Mouse (Mus musculus) gastrocnemius, postnatal 4 days (tissue): ENCODE data around the gene Smoc1. TPM values are rescaled to one million over a fixed set of nuclear protein-coding genes. Genes with fewer than 3 reads are reported as not detected.

Experiments
- DNase-seq, 2 experiments: peaks; one replicate each; pipeline ENCODE4 v3.0.0; 2021 to 2022; ENCODE audit warnings: low spot score in 2 of 2, mixed read lengths in 2 of 2
- total RNA-seq, 2 experiments: library from RNA; stranded (reverse); gene quantifications; 2 replicates each; pipeline ENCODE4 v1.2.3; 2021

Gene Smoc1
- total RNA-seq, 2 experiments from 2014 or later: 7.0 to 11.9 TPM

DNA sequence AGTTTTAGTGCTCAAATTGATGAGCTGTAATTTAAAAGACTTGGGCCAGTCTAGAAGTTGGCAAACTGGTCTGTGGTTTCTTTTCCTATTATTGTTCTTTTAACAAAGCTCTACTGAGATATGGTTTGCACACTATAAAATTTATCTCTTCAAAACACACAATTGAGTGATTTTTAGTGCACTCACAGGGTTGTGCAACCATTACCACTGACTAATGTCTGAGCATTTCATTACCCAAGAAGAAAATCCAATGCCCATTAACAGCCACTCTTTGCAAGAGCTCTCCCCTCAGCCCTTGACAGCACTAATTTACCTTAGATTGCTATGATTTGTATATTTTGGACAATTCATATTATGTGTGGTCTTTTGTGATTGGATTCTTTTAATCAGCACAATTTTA is 97.2 kb downstream of the Smoc1 start:
- DNase-seq: no peak

- DNase-seq: no peak
Observed at GRCm38 (mm10) chr12:81126842-81127241, 100.2 kb downstream of the Smoc1 start.

DNA sequence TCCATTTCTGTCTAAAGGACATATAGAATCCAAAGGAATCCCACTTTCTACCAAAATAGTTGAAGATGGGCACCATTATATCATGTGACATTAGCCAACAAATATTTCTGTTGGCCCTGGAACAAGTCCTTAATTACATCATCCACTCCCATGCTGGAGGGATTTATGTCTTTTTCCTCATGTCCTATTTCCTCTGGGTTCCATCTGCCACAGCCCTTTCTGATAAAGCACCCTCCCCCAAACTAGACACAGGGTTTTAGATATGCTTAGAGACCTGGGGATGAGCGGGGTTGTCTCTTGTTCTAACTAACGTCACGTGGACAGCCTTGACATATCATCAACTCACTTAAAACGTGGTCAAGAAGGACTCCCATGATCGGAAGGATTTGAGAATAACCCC is 102.1 kb downstream of the Smoc1 start:
- DNase-seq: no peak

GRCm38 (mm10) chr12:81130692-81131091 is 104.1 kb downstream of the Smoc1 start:
- no peak for DNase-seq

DNA sequence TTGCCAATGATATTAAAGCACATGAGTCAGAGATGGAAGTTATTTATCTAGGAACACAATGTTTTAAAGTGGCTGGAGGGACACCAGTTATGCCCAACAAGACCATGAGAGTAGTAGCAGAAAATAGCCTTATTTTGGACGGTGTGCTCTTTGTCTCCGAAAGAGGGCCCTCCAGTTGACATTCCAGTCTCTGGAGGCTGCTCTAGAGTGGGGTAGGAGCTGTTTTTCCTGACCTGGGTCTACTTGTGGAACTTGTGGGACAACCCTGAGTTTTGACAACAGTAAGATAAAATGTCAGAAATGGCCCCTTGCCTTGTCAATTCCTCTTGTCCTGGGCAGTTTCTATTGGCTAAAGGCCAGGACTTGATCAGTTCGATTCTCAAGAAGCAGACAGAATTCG is 104.5 kb downstream of the Smoc1 start:
- DNase-seq: no peak

- no peak for DNase-seq
Observed at GRCm38 (mm10) chr12:81133055-81133665, 106.6 kb downstream of the Smoc1 start.

DNA sequence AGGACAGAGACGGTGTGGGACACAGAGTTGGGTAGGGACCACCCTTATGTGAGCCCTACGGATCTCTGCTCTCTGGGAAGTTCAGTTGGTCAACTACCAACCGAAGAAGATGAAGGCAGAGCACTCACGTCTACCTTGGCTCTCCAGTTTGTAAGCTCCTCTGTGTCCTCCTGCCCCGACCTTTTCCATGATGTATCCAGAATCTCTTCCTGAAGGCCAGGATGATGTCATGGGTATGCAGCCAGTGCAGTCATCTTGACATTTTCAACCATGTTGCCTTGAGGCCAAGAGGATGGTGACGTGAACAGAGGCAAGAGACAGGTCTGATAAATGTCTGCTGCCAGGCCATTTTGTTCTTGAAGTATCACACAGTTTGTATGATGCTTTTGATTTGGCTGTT is 111.6 kb downstream of the Smoc1 start:
- no peak for DNase-seq

- DNase-seq: no peak
Observed at GRCm38 (mm10) chr12:81139463-81139862, 112.9 kb downstream of the Smoc1 start.

GRCm38 (mm10) chr12:81140594-81141328 is 114.2 kb downstream of the Smoc1 start:
- DNase-seq: no peak

- no peak for DNase-seq
Observed at GRCm38 (mm10) chr12:81141329-81141711, 114.7 kb downstream of the Smoc1 start.

- no peak for DNase-seq
Observed at GRCm38 (mm10) chr12:81142231-81142630, 115.6 kb downstream of the Smoc1 start.

- DNase-seq: no peak
Observed at GRCm38 (mm10) chr12:81144201-81144600, 117.6 kb downstream of the Smoc1 start.

DNA sequence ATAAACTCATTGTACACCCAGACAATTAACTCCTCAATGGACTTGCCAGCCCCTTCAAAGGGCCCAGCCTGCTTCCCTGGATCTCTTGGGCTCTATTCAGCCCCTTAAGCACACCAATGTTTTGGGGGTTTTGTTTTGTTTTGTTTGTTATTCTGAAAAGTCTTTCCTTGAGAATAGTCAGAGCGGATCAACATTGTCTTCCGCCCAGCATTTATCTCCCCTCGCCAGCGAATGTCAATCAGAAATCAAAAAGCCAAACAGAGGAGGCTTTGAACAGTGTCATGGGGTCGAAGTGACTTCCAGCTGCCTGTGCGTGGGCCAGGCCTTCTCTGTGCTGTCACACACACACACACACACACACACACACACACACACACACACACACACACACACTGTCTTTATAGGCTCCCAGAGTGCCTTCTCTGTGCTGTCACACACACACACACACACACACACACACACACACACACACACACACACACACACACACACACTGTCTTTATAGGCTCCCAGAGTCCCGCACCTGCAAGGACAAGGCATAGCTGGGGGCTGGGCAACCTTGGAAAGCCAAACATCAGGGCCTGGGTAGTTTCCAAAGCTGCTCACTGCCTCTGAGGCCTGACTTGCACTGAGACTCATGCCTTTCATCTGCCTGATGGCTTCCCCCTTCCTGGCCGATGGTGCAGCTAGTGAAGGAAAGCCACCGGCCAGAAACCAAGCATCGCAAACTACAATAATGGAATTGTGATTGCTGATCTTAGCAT is 120.0 kb downstream of the Smoc1 start:
- DNase-seq: no peak

DNA sequence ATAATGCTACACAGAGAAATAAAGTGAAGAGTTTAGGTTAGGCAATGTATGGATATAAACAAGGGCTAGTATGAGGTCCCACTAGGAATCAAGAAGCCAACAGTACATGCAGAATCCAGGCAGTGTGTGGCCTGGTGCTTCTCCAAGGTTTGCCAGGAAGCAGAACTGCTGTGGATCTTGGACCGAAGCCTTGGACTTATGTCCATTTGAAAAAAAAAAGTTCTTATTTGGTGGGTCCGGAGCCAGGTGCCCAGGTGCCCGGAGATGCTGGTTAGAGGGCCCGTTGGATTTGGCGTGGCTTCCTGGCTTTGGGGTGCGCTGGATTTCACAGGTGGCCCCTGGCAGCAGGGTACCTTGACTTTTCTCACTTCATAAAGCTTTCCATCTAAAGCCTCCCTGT is 121.3 kb downstream of the Smoc1 start:
- DNase-seq: no peak

GRCm38 (mm10) chr12:81150917-81151316 is 124.3 kb downstream of the Smoc1 start:
- DNase-seq: no peak

- no peak for DNase-seq
Observed at GRCm38 (mm10) chr12:81152082-81152481, 125.5 kb downstream of the Smoc1 start.

- DNase-seq: no peak
Observed at GRCm38 (mm10) chr12:81155675-81156074, 129.1 kb downstream of the Smoc1 start.

DNA sequence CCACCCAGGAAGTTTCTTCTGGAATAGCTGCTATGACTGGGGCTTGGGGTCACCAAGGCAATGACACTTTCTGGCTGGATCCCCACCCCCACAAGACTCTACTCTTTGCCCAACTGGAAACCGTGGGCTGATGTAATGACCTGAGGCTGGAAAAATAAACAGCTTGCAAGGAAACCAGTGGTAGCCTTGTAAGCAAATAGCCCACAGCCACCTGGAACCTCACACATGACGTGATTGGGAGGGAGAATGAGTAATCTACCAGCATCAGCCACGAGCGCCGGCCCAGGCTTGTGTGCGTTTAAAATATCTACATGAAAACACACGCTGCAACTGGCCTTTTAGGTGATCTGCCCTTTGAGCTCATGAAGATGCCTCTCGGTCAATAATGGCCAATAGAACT is 130.2 kb downstream of the Smoc1 start:
- no peak for DNase-seq

- DNase-seq: no peak
Observed at GRCm38 (mm10) chr12:81159947-81160346, 133.3 kb downstream of the Smoc1 start.

- DNase-seq: no peak
Observed at GRCm38 (mm10) chr12:81160425-81160824, 133.8 kb downstream of the Smoc1 start.

DNA sequence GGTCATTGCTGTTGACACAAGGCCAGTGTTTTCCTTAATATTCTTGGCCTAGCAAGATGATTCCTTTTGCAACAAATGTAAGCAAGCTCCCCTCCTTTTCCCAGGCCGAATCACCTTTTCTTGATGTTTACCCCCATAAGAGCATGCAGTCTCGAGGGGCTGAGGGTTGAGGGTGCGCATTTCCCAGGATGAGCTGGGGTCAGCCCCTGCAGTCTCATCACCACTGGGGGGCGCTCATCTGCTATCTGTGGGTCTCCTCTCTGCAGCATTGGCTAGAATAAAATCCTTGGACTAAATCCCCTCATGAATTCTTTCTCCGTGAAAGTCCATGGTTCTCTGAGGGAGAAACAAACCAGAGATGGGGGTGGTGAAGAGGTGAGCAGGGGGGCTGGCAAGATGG is 134.2 kb downstream of the Smoc1 start:
- no peak for DNase-seq

DNA sequence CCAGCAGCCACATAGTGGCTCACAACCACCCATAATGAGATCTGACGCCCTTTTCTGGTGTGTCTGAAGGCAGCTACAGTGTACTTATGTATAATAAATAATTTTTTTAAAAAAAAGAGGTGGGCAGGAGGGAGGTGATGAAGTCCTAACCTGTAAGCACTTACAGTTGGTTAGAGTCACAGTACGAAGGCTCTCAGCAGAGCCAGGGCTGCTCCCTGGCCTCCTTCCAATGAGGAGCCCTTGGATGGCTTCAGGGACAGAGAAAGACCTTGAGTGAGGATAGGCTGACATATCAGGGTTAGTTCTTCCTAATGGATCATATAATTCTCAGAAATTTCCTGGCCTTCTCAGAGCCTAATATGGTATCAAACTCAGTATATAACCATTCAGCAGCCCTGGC is 134.7 kb downstream of the Smoc1 start:
- DNase-seq: no peak
